12 mouse cellular contexts compared by ENCODE assay signal in the genomic region with DNA sequence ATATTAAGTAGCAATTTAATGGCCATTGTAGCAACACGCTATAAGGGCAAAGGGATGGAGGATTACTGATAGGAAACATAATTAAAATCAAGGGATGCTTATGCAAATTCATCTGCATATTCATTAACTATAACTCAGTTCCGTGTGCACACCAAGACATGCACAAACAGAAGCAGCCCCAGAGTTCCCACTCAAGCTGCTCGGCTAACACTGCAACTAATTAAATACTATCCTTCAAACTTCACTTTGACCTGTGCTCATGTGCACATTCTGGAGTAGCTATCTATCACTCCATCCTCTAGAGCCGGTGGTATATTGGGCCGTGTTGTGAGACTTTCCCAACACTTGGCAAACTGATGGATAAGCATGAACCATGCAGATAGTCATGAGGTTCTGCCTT.
"Had no signal": no experiment of that assay in that cellular context is flagged by ENCODE, and none has a peak within 500 bp of the region (broad histone marks: within the 10 kb centered on the region; RNA-seq: fewer than 3 reads in every experiment).

No protein-coding gene starts in this region.

- DNase-seq: kidney, postnatal 10 days; kidney, postnatal 4 days; liver; liver, embryonic 13.5 days; liver, postnatal 0 days; lung, postnatal 36 days; right cerebral cortex, postnatal 14 days; thymus, adult 2 months; thymus, postnatal 25 days had no signal

- H3K27me3 ChIP-seq: limb, embryonic 12.5 days; liver, embryonic 13.5 days; stomach, embryonic 15.5 days had no signal

- H3K9ac ChIP-seq: limb, embryonic 12.5 days; liver, embryonic 13.5 days; liver, postnatal 0 days; stomach, embryonic 15.5 days had no signal

- H3K4me2 ChIP-seq: limb, embryonic 12.5 days; liver, embryonic 13.5 days; stomach, embryonic 15.5 days had no signal

- H3K9me3 ChIP-seq: limb, embryonic 12.5 days; liver, embryonic 13.5 days; stomach, embryonic 15.5 days had no signal

- H3K4me3 ChIP-seq: layer of hippocampus, adult 2 months; limb, embryonic 12.5 days; liver, embryonic 13.5 days; stomach, embryonic 15.5 days had no signal

- H3K4me1 ChIP-seq: liver, embryonic 13.5 days had no signal

- ATAC-seq: liver, postnatal 0 days had no signal

- H3K36me3 ChIP-seq: limb, embryonic 12.5 days; liver, embryonic 13.5 days; stomach, embryonic 15.5 days had no signal

- H3K27ac ChIP-seq: layer of hippocampus, adult 2 months; limb, embryonic 12.5 days; liver, embryonic 13.5 days had no signal
